Mouse (Mus musculus): ENCODE data around the gene Gabbr2. TPM values are rescaled to one million over a fixed set of nuclear protein-coding genes. Genes with fewer than 3 reads are reported as not detected.
A peak's percentile ranks its signal among the peaks of the same experiment; 100 is the strongest.

The Gabbr2 gene
- polyA plus RNA-seq, 1 experiment = 25.0 TPM

DNA sequence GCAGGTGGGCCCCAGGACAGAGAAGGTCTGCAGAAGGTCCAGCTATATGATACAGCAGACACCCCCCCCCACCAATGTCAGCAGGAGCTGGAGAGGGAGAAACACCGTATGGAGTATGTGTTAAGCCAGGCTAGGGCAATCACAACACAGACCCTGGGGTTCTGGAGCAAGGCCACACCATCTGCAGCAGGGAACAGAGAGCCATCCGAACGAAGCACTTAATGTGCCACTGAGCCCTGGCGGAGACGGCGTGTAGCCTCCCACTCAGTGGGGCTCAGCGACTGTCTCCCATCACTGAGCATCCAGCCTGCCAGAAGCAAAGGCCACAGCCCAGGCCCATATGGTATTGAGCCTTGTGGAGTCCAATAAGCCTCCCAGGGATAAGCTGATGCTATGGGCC lies 33.7 kb downstream of the Gabbr2 start:
- DNase-seq (ENCODE audit: low read depth) = no peak
- TF ChIP-seq CTCF (IDR thresholded peaks at IDR 0.05; ENCODE audit: borderline replicate concordance, extremely low read depth, insufficient read depth, insufficient read length) (no peak), POLR2A (IDR thresholded peaks at IDR 0.05; ENCODE audit: borderline replicate concordance, extremely low read depth, insufficient read depth, insufficient read length, poor library complexity, severe bottlenecking) (no peak)

DNA sequence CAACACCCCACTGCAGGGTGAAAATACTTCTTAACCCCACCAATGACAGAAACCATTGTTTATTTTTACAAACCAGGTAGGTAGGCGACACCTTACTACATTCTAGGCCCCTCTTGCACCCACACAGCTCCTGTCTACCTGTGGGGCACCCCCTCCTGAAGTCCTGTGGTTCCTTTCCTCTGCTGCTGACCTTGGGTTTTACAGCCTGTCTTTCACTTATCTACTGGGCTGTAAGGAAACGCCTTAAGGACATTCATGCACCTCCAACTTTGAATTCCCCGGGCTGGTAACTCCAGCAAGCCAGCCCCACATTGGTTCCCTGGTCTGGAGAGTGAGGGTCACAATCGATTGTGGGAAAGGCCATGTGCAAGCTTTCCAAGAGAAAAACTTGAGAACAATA lies 34.7 kb downstream of the Gabbr2 start:
- TF ChIP-seq POLR2A (IDR thresholded peaks at IDR 0.05; ENCODE audit: borderline replicate concordance, extremely low read depth, insufficient read depth, insufficient read length, poor library complexity, severe bottlenecking) (no peak), CTCF (IDR thresholded peaks at IDR 0.05; ENCODE audit: borderline replicate concordance, extremely low read depth, insufficient read depth, insufficient read length) (no peak)

DNA sequence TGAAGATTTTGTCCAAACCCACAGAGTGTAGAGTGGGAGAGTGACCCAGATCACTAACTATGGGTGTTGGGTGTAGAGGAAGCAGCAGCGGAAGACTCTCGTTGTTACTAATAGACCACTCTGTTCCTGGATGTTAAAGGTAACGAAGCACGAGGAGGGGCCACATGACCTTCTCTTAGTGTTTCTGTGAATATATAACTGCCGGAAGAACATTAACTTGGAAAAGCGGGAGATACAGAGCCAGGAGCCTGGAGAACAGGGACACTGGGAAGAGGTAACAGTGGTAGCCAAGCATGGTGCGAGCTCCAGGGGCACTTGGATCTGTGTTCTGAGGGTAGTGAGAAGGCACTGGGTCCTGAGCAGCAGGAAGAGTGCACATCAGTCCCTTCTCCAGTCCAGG lies 38.7 kb downstream of the Gabbr2 start:
- DNase-seq (ENCODE audit: low read depth) = no peak
- TF ChIP-seq CTCF (IDR thresholded peaks at IDR 0.05; ENCODE audit: borderline replicate concordance, extremely low read depth, insufficient read depth, insufficient read length) (no peak), POLR2A (IDR thresholded peaks at IDR 0.05; ENCODE audit: borderline replicate concordance, extremely low read depth, insufficient read depth, insufficient read length, poor library complexity, severe bottlenecking) (no peak)

More for the DNA sequence above, 34.7 kb downstream of the Gabbr2 start:
- no peak for DNase-seq (ENCODE audit: low read depth)

DNA sequence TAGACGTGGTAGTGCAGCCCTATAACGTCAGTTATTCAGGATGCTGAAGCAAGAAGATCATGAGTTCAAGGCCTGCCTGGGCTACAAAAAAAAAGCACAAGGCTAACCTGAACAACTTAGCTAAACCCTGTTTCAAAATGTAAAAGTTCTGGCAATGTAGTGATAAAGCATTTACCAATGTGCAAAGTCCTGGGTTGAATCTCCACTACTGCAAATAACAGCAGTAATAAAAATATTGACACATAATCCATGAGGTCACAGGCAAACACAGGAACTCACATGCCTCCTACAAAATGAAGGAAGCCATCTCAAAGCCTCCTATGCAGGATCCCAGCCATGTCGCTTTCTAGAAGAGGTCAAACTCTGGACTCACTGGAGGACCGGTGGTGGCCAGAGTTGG lies 39.1 kb downstream of the Gabbr2 start:
- TF ChIP-seq POLR2A (IDR thresholded peaks at IDR 0.05; ENCODE audit: borderline replicate concordance, extremely low read depth, insufficient read depth, insufficient read length, poor library complexity, severe bottlenecking) (no peak), CTCF (IDR thresholded peaks at IDR 0.05; ENCODE audit: borderline replicate concordance, extremely low read depth, insufficient read depth, insufficient read length) (no peak)
- DNase-seq (ENCODE audit: low read depth) = no peak

DNA sequence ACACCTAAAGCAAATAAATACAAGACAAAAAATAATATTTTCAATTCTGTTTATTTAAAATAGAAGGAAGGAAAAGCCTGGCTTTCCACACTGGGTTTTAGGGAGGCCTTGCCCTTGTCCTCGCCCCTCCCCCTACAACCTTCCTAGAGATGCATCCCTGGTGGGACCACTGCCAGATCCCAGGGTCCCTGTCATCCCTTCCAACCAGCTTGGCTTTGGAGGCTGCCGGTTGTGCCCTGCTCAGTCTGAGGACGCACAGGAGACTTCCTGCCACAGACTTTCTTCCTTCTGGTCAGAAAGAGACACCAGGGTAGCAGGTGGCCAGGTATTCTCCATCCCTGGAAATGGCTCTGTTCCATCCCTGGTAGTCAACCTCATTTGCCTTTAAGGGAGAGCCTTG lies 57.4 kb downstream of the Gabbr2 start:
- no peak for DNase-seq (ENCODE audit: low read depth)
- TF ChIP-seq POLR2A (IDR thresholded peaks at IDR 0.05; ENCODE audit: borderline replicate concordance, extremely low read depth, insufficient read depth, insufficient read length, poor library complexity, severe bottlenecking) = no peak
- no peak for TF ChIP-seq CTCF (IDR thresholded peaks at IDR 0.05; ENCODE audit: borderline replicate concordance, extremely low read depth, insufficient read depth, insufficient read length)

DNA sequence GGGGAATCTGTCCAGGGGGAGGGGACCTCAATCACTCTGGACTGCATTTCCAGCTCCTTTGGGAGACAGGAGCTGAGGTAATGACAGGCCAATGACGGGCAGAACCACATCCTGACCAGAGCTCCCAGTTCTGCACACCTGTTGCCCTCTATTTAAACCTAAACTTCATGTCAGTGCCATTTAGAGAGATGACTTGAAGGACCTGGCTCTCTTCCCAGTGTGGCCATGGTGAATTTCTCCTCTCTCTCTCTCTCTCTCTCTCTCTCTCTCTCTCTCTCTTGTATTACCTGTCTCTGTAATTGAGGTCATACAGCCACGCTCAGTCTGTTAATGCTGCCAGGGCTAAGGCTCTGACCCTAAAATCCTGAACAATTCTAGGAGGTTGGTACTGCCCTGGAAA lies 58.1 kb downstream of the Gabbr2 start:
- no peak for TF ChIP-seq CTCF (IDR thresholded peaks at IDR 0.05; ENCODE audit: borderline replicate concordance, extremely low read depth, insufficient read depth, insufficient read length)
- TF ChIP-seq POLR2A (IDR thresholded peaks at IDR 0.05; ENCODE audit: borderline replicate concordance, extremely low read depth, insufficient read depth, insufficient read length, poor library complexity, severe bottlenecking) = no peak
- no peak for DNase-seq (ENCODE audit: low read depth)

DNA sequence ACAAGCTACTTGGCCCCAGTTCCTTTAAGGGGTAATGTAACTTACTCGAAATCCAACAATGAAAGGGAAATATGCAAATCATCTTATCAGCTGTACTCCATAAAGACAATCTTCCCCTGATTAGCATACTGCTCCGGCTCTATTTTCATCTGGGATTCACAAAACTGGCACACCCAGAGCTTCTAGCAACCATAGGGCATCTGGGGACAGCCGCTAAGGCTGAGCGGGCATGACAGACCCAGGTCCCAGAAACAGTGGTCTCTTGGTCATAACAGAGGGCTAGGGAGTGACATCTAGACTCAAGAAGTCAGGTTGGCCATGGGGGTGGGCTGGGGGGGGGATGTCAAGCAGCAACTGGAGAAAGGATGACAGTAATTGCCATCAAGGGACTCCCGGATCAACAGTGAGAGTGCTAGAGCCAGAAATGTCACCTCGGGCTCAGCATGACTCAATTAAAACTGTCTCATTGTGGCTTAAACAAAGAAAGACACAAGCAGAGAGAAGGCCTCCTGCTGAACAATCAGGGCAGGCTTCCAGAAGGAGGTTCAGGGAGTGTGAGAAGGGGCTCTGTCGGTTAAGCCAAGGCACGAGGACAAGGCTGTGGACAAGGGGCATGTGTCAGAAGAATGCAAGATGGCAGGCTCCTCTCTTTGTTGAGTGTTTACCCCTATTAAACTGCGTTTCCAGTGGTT lies 59.8 kb downstream of the Gabbr2 start:
- no peak for TF ChIP-seq CTCF (IDR thresholded peaks at IDR 0.05; ENCODE audit: borderline replicate concordance, extremely low read depth, insufficient read depth, insufficient read length)
- no peak for TF ChIP-seq POLR2A (IDR thresholded peaks at IDR 0.05; ENCODE audit: borderline replicate concordance, extremely low read depth, insufficient read depth, insufficient read length, poor library complexity, severe bottlenecking)
- DNase-seq (ENCODE audit: low read depth) = peak; percentile 66

DNA sequence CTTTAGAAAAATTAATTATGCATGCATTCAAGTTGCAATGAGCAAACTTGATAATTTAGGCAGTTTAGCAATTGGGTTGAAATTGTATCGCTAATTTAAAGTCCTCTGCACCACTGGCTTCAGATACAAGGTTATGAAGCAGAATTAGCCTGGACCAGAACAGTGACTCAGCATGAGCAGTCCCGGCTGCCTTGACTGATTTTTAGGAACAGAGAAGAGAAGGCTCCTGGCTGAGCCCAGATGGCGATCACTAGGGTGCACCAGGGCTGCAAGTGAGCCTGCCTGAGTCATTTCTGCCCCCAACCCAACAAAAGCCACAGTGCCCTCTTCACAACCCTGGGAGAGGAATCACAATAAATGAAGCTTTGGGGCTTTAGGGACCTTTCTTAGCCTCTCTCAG lies 63.6 kb downstream of the Gabbr2 start:
- no peak for DNase-seq (ENCODE audit: low read depth)
- no peak for TF ChIP-seq CTCF (IDR thresholded peaks at IDR 0.05; ENCODE audit: borderline replicate concordance, extremely low read depth, insufficient read depth, insufficient read length)
- no peak for TF ChIP-seq POLR2A (IDR thresholded peaks at IDR 0.05; ENCODE audit: borderline replicate concordance, extremely low read depth, insufficient read depth, insufficient read length, poor library complexity, severe bottlenecking)

DNA sequence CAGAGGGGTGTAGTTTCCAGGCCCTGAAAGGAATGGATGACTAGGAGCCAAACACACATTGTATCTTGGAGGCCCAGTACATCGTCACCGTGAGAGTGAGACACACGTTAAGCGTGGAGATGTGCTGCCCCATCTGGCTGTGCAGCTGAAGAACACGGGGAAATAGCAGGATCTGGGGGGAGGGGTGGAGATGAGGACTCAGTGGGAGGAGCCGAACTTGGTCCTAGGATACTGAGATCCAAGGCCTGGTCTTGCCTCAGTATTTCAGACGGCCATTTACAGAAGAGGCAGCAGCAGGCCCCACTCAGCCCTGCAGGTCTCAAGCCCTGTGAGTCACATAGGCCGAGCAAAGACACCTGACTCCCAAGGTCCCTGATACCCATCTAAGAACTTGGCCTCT lies 72.5 kb downstream of the Gabbr2 start:
- DNase-seq (ENCODE audit: low read depth) = peak; percentile 67
- TF ChIP-seq CTCF (IDR thresholded peaks at IDR 0.05; ENCODE audit: borderline replicate concordance, extremely low read depth, insufficient read depth, insufficient read length) (peak; percentile 43; the same call in 1 of the 2 replicates), POLR2A (IDR thresholded peaks at IDR 0.05; ENCODE audit: borderline replicate concordance, extremely low read depth, insufficient read depth, insufficient read length, poor library complexity, severe bottlenecking) (no peak)

DNA sequence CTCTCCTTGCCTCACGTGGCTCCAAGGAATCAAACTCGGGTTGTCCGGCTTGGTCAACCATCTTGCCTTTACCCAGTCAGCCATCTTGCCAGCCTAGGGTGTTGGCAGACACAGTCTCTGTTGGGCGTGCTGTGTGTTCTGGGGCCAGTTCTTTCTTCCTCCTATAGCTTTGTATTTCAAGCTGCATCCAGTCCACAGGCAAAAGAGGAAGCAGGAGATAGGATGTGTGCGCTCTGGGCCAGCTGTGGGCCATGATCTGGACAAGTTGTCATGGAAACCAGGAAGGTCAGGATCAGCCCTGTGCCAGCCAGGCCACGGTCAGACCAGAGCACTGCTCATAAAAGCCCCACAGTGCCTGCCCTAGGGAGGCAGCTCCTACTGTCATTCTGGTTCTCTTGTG lies 74.9 kb downstream of the Gabbr2 start:
- TF ChIP-seq POLR2A (IDR thresholded peaks at IDR 0.05; ENCODE audit: borderline replicate concordance, extremely low read depth, insufficient read depth, insufficient read length, poor library complexity, severe bottlenecking) (no peak), CTCF (IDR thresholded peaks at IDR 0.05; ENCODE audit: borderline replicate concordance, extremely low read depth, insufficient read depth, insufficient read length) (no peak)
- DNase-seq (ENCODE audit: low read depth) = no peak

DNA sequence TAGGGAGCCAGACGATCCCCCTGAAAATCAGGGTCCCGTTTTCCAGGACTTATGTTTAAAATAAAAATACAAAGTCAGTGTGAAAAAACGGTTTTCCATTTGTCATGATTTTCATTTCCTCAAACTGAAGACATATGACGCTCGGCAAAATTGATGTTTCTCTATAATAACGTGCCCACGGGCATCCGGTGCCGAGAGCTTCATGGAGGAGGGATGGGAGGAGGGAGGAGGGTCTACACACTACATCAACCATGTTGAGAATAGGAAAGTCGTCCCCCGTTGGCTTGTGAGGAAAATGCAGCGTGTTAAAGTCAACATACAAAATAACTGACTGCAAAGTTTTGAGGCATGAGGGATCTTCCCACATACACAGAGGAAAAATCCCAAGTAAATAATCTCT lies 75.7 kb downstream of the Gabbr2 start:
- DNase-seq (ENCODE audit: low read depth) = no peak
- no peak for TF ChIP-seq CTCF (IDR thresholded peaks at IDR 0.05; ENCODE audit: borderline replicate concordance, extremely low read depth, insufficient read depth, insufficient read length)
- TF ChIP-seq POLR2A (IDR thresholded peaks at IDR 0.05; ENCODE audit: borderline replicate concordance, extremely low read depth, insufficient read depth, insufficient read length, poor library complexity, severe bottlenecking) = no peak

DNA sequence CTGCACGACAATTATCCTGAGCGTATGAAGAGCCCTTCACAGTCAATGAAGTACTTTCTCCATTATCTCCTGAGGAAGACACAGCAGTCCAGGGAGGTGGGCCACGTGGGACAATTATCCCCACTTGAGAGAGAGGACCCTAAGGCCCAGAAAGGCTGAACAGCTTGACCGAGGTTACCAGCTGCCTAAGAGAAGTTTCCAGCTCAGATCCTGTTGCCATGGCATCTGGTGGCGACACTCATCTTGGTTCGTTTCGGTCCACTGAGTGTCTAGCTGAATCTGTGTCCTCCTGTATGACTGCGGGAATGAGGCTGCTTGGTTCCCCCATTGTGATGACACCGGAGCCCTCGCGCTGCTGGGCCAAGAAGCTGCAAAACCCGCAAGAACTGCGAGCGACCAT lies 76.2 kb downstream of the Gabbr2 start:
- no peak for TF ChIP-seq CTCF (IDR thresholded peaks at IDR 0.05; ENCODE audit: borderline replicate concordance, extremely low read depth, insufficient read depth, insufficient read length)
- no peak for TF ChIP-seq POLR2A (IDR thresholded peaks at IDR 0.05; ENCODE audit: borderline replicate concordance, extremely low read depth, insufficient read depth, insufficient read length, poor library complexity, severe bottlenecking)
- DNase-seq (ENCODE audit: low read depth) = peak; percentile 44
